18 mouse cellular contexts compared by ENCODE assay signal in genomic region chr17:45417387-45417786, GRCm38 (mm10). TPM values are rescaled to one million over a fixed set of nuclear protein-coding genes. Genes with fewer than 3 reads are reported as not detected.
DNase-seq lines count a peak whose midpoint lies in the region; ATAC-seq and TF ChIP-seq lines count a peak whose summit lies in the region.
"Had no signal": no experiment of that assay in that cellular context is flagged by ENCODE, and none has a peak within 500 bp of the region (broad histone marks: within the 10 kb centered on the region; RNA-seq: fewer than 3 reads in every experiment).

No protein-coding gene starts in this region.

- 0 out of 2 replicates have a peak, but pooled peaks cover 1% of the 10 kb centered on the region for H3K79me2 ChIP-seq in MEL (ENCODE audit: control insufficient read depth, insufficient read depth, low read length, poor library complexity)

- peaks cover 4 to 51% of the 10 kb centered on the region in 2 experiments; a peak in 3 of 4 replicates for H3K36me3 ChIP-seq in MEL (ENCODE audit: control insufficient read depth in 1 of 2, insufficient read depth in 2 of 2, low read length in 2 of 2)
- peaks cover 49% of the 10 kb centered on the region for H3K36me3 ChIP-seq in liver, embryonic 14.5 days (replicated peaks; ENCODE audit: control insufficient read depth, insufficient read depth, low read depth)

- WGBS in liver, embryonic 14.5 days (ENCODE audit: insufficient replicate concordance), result 32% methylated on average over 2 of the region's 2 CpGs
- WGBS in cerebellum, adult 2 months, result 88% methylated on average over 2 of the region's 2 CpGs

- peak; percentile 44 to 52; a peak in 2 of 4 replicates for TF ChIP-seq EP300 in MEL (IDR thresholded peaks at IDR 0.05; ENCODE audit: low read depth in 1 of 2, low read length in 2 of 2)
- TF ChIP-seq EP300 in liver, embryonic 14.5 days (IDR thresholded peaks at IDR 0.05; ENCODE audit: low read depth), result no peak

- no peak overlapping the region for H3K9ac ChIP-seq in MEL (ENCODE audit: control insufficient read depth, low read depth, low read length, poor library complexity, severe bottlenecking)
- no peak overlapping the region for H3K9ac ChIP-seq in liver, embryonic 14.5 days (replicated peaks)
- H3K9ac ChIP-seq: embryonic facial prominence, embryonic 12.5 days; forebrain, embryonic 13.5 days; forebrain, postnatal 0 days; heart, embryonic 13.5 days; hindbrain, embryonic 15.5 days had no signal

- no peak overlapping the region for H3K4me2 ChIP-seq in liver, embryonic 14.5 days (ENCODE audit: low read depth)
- H3K4me2 ChIP-seq: embryonic facial prominence, embryonic 12.5 days; forebrain, embryonic 13.5 days; heart, embryonic 13.5 days; hindbrain, embryonic 15.5 days had no signal

- peaks cover 0 to 11% of the 10 kb centered on the region in 2 experiments; a peak in 2 of 4 replicates for H3K4me1 ChIP-seq in MEL (ENCODE audit: control insufficient read depth in 1 of 2, insufficient read depth in 2 of 2, low read length in 2 of 2)
- H3K4me1 ChIP-seq in liver, embryonic 14.5 days (replicated peaks; ENCODE audit: control insufficient read depth in 2 of 2, insufficient read depth in 2 of 2, low read length in 1 of 2), result peaks cover 0 to 6% of the 10 kb centered on the region in 2 experiments; a peak in 2 of 4 replicates
- H3K4me1 ChIP-seq in cerebellum, adult 2 months (ENCODE audit: control insufficient read depth, insufficient read depth, low read length), result no peaks in the 10 kb centered on the region
- H3K4me1 ChIP-seq: embryonic facial prominence, embryonic 12.5 days; forebrain, embryonic 13.5 days; heart, embryonic 13.5 days; hindbrain, embryonic 15.5 days had no signal

- no peak overlapping the region for H3K4me3 ChIP-seq in MEL (ENCODE audit: control insufficient read depth in 1 of 2, insufficient read depth in 1 of 2, low read depth in 2 of 2, low read length in 2 of 2)
- H3K4me3 ChIP-seq in liver, embryonic 14.5 days (ENCODE audit: insufficient read depth in 1 of 2, low read depth in 2 of 2, low read length in 2 of 2), result no peak overlapping the region
- H3K4me3 ChIP-seq in cerebellum, adult 2 months (replicated peaks; ENCODE audit: insufficient read depth, low read depth, low read length), result no peak overlapping the region
- H3K4me3 ChIP-seq: embryonic facial prominence, embryonic 12.5 days; forebrain, embryonic 13.5 days; heart, embryonic 13.5 days; hindbrain, embryonic 15.5 days had no signal

- TF ChIP-seq RAD21 in MEL (IDR thresholded peaks at IDR 0.05; ENCODE audit: low read depth, low read length), result no peak

- H3K9me3 ChIP-seq in MEL (replicated peaks; ENCODE audit: insufficient read depth, low read length), result no peaks in the 10 kb centered on the region
- H3K9me3 ChIP-seq in liver, embryonic 14.5 days (ENCODE audit: control insufficient read depth, low read length), result no peaks in the 10 kb centered on the region
- H3K9me3 ChIP-seq: embryonic facial prominence, embryonic 12.5 days; forebrain, embryonic 13.5 days; heart, embryonic 13.5 days; hindbrain, embryonic 15.5 days had no signal

- peak; percentile 32 for DNase-seq in MEL (ENCODE audit: low read depth, low spot score)
- peak in 2 of 3 experiments; percentile 20 to 22 for DNase-seq in liver, embryonic 14.5 days (ENCODE audit: low read depth in 3 of 3, low spot score in 3 of 3)
- DNase-seq in cerebellum, adult 2 months, result no peak
- DNase-seq: adrenal gland, postnatal 10 days; cerebellum, adult 11 months; cerebellum, adult 9-10 months; cerebellum, postnatal 25 days; forebrain, postnatal 0 days; gastrocnemius, postnatal 14 days; heart, postnatal 36 days had no signal

- no peak for TF ChIP-seq POLR2A in MEL (IDR thresholded peaks at IDR 0.05; ENCODE audit: control insufficient read depth in 1 of 2, insufficient read depth in 1 of 2, low read depth in 1 of 2, low read length in 2 of 2, poor library complexity in 1 of 2)
- no peak for TF ChIP-seq POLR2A in cerebellum, adult 2 months (IDR thresholded peaks at IDR 0.05; ENCODE audit: borderline replicate concordance, insufficient read depth, low read length)

- H3K27ac ChIP-seq in MEL (ENCODE audit: control insufficient read depth, low read depth, low read length), result no peak overlapping the region
- no peak overlapping the region for H3K27ac ChIP-seq in liver, embryonic 14.5 days
- no peak overlapping the region for H3K27ac ChIP-seq in cerebellum, adult 2 months (ENCODE audit: insufficient read depth, low read length)
- H3K27ac ChIP-seq: embryonic facial prominence, embryonic 12.5 days; forebrain, embryonic 13.5 days; heart, embryonic 13.5 days; hindbrain, embryonic 15.5 days had no signal

- TF ChIP-seq CTCF in MEL (IDR thresholded peaks at IDR 0.05 in 2 of 3, conservative IDR thresholded peaks at IDR 0.05 in 1 of 3; ENCODE audit: control insufficient read depth in 1 of 3, insufficient read depth in 1 of 3, low read depth in 2 of 3, low read length in 3 of 3, poor library complexity in 1 of 3, severe bottlenecking in 1 of 3), result no peak
- peak; percentile 25 for TF ChIP-seq CTCF in liver, embryonic 14.5 days (IDR thresholded peaks at IDR 0.05; ENCODE audit: low read depth)
- no peak for TF ChIP-seq CTCF in cerebellum, adult 2 months (IDR thresholded peaks at IDR 0.05; ENCODE audit: borderline replicate concordance, insufficient read depth, low read depth, low read length)

- H3K27me3 ChIP-seq in MEL (ENCODE audit: control insufficient read depth in 1 of 2, insufficient read depth in 2 of 2, low read length in 2 of 2), result no peaks in the 10 kb centered on the region
- H3K27me3 ChIP-seq in liver, embryonic 14.5 days (ENCODE audit: control insufficient read depth, insufficient read depth, low read length), result no peaks in the 10 kb centered on the region
- no peaks in the 10 kb centered on the region for H3K27me3 ChIP-seq in cerebellum, adult 2 months (ENCODE audit: control insufficient read depth, insufficient read depth, low read length)
- H3K27me3 ChIP-seq: embryonic facial prominence, embryonic 12.5 days; forebrain, embryonic 13.5 days; heart, embryonic 13.5 days; hindbrain, embryonic 15.5 days had no signal

- peak; percentile 76; the same call in 1 of the 2 replicates for ATAC-seq in erythroid progenitor cell, adult 5-6 weeks (replicated peaks; ENCODE audit: low FRiP score, poor library complexity, severe bottlenecking)
- peak; percentile 62 for ATAC-seq in liver, embryonic 14.5 days (ENCODE audit: insufficient read depth)
- ATAC-seq in megakaryocyte-erythroid progenitor cell, adult 5-6 weeks (replicated peaks; ENCODE audit: low FRiP score, low TSS enrichment, poor library complexity, severe bottlenecking), result peak; percentile 87
- no peak for ATAC-seq in CD4-positive, CD25-positive, alpha-beta regulatory T cell, adult 4 months
- ATAC-seq: forebrain, embryonic 13.5 days; forebrain, postnatal 0 days had no signal

TF ChIP-seq in MEL, 35 proteins besides CTCF, POLR2A, EP300 and RAD21 (continues in another document):
- TF ChIP-seq BHLHE40 (IDR thresholded peaks at IDR 0.05; ENCODE audit: borderline replicate concordance, low read depth, low read length) (peak; percentile 85), USF1 (IDR thresholded peaks at IDR 0.05; ENCODE audit: low read depth, low read length) (peak; percentile 75; the same call in 1 of the 2 replicates), MYC (IDR thresholded peaks at IDR 0.05; ENCODE audit: low read depth, low read length) (no peak), TCF12 (IDR thresholded peaks at IDR 0.05; ENCODE audit: low read depth, low read length) (peak; percentile 47; the same call in 1 of the 2 replicates), ZNF384 (IDR thresholded peaks at IDR 0.05; ENCODE audit: low read depth, low read length) (no peak), ELF1 (IDR thresholded peaks at IDR 0.05; ENCODE audit: low read depth, low read length) (no peak), USF2 (IDR thresholded peaks at IDR 0.05; ENCODE audit: borderline replicate concordance in 1 of 2, insufficient read depth in 1 of 2, low read depth in 1 of 2, low read length in 2 of 2) (0 out of 4 replicates have a peak, but pooled peaks of 1 of the 2 experiments have one; percentile 17), MAZ (IDR thresholded peaks at IDR 0.05; ENCODE audit: low read depth, low read length) (no peak), SIN3A (IDR thresholded peaks at IDR 0.05; ENCODE audit: low read length) (no peak), GATA1 (IDR thresholded peaks at IDR 0.05; ENCODE audit: low read depth, low read length) (0 out of 2 replicates have a peak, but pooled peaks have one; percentile 28), MXI1 (IDR thresholded peaks at IDR 0.05; ENCODE audit: low read depth, low read length) (peak; percentile 79)

RNA-seq across cellular contexts. Expression of gene Cdc5l, which starts 16.1 kb away (rescaled TPM):
- total RNA-seq in MEL (2012; rRNA removed), result 63.4 and 69.9 TPM in 2 replicates
- 10 to 100 TPM in 1 of 2 experiments, not detected in 1; 89.0 TPM for polyA plus RNA-seq in MEL (2012; ENCODE audit: insufficient read depth in 1 of 2, insufficient read length in 2 of 2, low read depth in 1 of 2, low replicate concordance in 2 of 2, missing spikeins in 1 of 2)
- total RNA-seq in erythroid progenitor cell, adult 5-6 weeks (2015; ENCODE audit: low replicate concordance), result 62.7 and 113 TPM in 2 replicates
- total RNA-seq in erythroid progenitor cell, adult 5-6 weeks (2017; ENCODE audit: low replicate concordance), result 52.3 and 102 TPM in 2 replicates
- 8.1 and 15.0 TPM in 2 replicates for polyA plus RNA-seq in liver, embryonic 14.5 days (2012; rRNA removed)
- 26.9 and 28.6 TPM in 2 replicates for polyA plus RNA-seq in liver, embryonic 14.5 days (2014; fragmentation: Nextera tagmentation; extraction: Ambion mirVana)
- total RNA-seq in megakaryocyte-erythroid progenitor cell, adult 5-6 weeks (2014; fragmentation: Nextera tagmentation), result 64.4 and 65.7 TPM in 2 replicates
- total RNA-seq in megakaryocyte-erythroid progenitor cell, adult 5-6 weeks (2017), result 115 and 138 TPM in 2 replicates
- 10 to 100 TPM; 70.2 to 74.2 TPM for polyA plus RNA-seq in CD4-positive, CD25-positive, alpha-beta regulatory T cell, adult 4 months (2017; shearing (Covaris generic))
- polyA plus RNA-seq in cerebellum, adult 2 months (2012; rRNA removed), result 37.7 and 38.1 TPM in 2 replicates

RNA-seq across cellular contexts. Expression of gene Spats1, which starts 57.8 kb away (rescaled TPM):
- total RNA-seq in MEL (2012; rRNA removed), result 1.4 and 1.5 TPM in 2 replicates
- 100 to 1,000 TPM in 1 of 2 experiments, 1 to 10 TPM in 1; 2.5 to 149 TPM for polyA plus RNA-seq in MEL (2012; ENCODE audit: insufficient read depth in 1 of 2, insufficient read length in 2 of 2, low read depth in 1 of 2, low replicate concordance in 2 of 2, missing spikeins in 1 of 2)
- not detected in 2 replicates for total RNA-seq in erythroid progenitor cell, adult 5-6 weeks (2015; ENCODE audit: low replicate concordance)
- total RNA-seq in erythroid progenitor cell, adult 5-6 weeks (2017; ENCODE audit: low replicate concordance), result not detected in 2 replicates
- polyA plus RNA-seq in liver, embryonic 14.5 days (2012; rRNA removed), result 0.06 TPM in 1 of 2 replicates, not detected in the other
- polyA plus RNA-seq in liver, embryonic 14.5 days (2014; fragmentation: Nextera tagmentation; extraction: Ambion mirVana), result 0.06 TPM in 1 of 2 replicates, not detected in the other
- not detected in 2 replicates for total RNA-seq in megakaryocyte-erythroid progenitor cell, adult 5-6 weeks (2014; fragmentation: Nextera tagmentation)
- total RNA-seq in megakaryocyte-erythroid progenitor cell, adult 5-6 weeks (2017), result not detected in 2 replicates
- polyA plus RNA-seq in CD4-positive, CD25-positive, alpha-beta regulatory T cell, adult 4 months (2017; shearing (Covaris generic)), result 1 to 10 TPM; 1.1 TPM
- polyA plus RNA-seq in cerebellum, adult 2 months (2012; rRNA removed), result 2.6 TPM in 2 replicates
- total RNA-seq: gastrocnemius, adult 18-20 months had no signal

Comparison
In these comparisons a context has a peak if more than half of its experiments do, and no peak if none do; other contexts are left out.
1. DNase-seq: peak in MEL (single experiment) and liver, embryonic 14.5 days (2 of 3); none in cerebellum, adult 2 months (0 of 2).